Mouse (Mus musculus) E14TG2a.4 (cell line): ENCODE measurements at regions not wholly inside any gene's neighbourhood (a gene's known extent, or its start where the extent isn't known, plus 50 kb on each side); places are given as distances from the start of the nearest gene placed in this dataset.

Experiments
- H3K27me3 ChIP-seq: 2 replicates; pipeline ENCODE4 v1.6.1; 2014; ENCODE audit warnings: low read length, control low read depth; ENCODE audit not compliant: insufficient read depth
- H3K36me3 ChIP-seq: 2 replicates; pipeline ENCODE4 v1.6.1; 2014; ENCODE audit warnings: low read length, control low read depth; ENCODE audit not compliant: insufficient read depth
- H3K4me1 ChIP-seq: replicated peaks from 2 replicates; pipeline ENCODE4 v1.6.1; 2014; ENCODE audit warnings: low read depth, low read length, control low read depth
- H3K4me3 ChIP-seq: replicated peaks from 2 replicates; pipeline ENCODE4 v1.5.1; 2014; ENCODE audit warnings: mild to moderate bottlenecking, low read length
- H3K9me3 ChIP-seq: 2 replicates; pipeline ENCODE4 v1.6.1; 2014; ENCODE audit warnings: low read length, control low read depth
- CTCF ChIP-seq: conservative IDR thresholded peaks from 2 replicates; pipeline ENCODE4 v1.5.1; 2014; ENCODE audit warnings: low read length
- NANOG ChIP-seq: IDR thresholded peaks from 2 replicates; pipeline ENCODE4 v1.6.1; 2014; ENCODE audit warnings: borderline replicate concordance, low read length, mixed read lengths
- POU5F1 ChIP-seq: IDR thresholded peaks from 2 replicates; pipeline ENCODE4 v1.6.1; 2014; ENCODE audit warnings: low read length, borderline replicate concordance

- peaks cover 11% of the 10 kb centered on the region for H3K9me3 ChIP-seq
These were observed 65.1 kb upstream of the Zfp423 start for GRCm38 (mm10) chr8:88024496-88024895.

DNA sequence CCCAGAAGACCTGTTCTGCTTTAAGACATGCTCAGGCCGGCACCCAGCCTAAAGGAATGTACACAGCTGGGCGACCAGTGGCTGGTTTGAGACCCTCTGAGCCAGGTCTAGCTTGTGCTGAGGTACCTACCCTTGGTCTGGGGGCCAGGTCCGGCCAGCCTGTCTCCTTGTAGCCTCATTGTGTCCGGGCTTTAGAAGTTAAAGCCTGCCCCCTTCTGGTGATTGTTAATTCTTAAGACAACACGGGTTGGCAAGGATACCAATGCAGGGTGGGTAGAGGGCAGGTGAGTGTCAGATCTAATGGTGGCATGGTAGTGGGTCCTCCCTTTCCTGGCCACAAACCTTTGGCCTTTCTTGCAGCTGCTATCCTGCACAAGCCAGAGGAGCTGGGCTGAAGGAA, 64.0 kb upstream of the Zfp423 start:
- TF ChIP-seq CTCF: peak; percentile 24; the same call in 1 of the 2 replicates
- no peak for TF ChIP-seq POU5F1

More at GRCm38 (mm10) chr8:88024496-88024895, 65.1 kb upstream of the Zfp423 start:
- no peak overlapping the region for H3K4me3 ChIP-seq
- TF ChIP-seq POU5F1 (no peak), CTCF (no peak), NANOG (no peak)
- peaks cover 39% of the 10 kb centered on the region for H3K4me1 ChIP-seq
- peaks cover 19% of the 10 kb centered on the region for H3K27me3 ChIP-seq
- no peaks in the 10 kb centered on the region for H3K36me3 ChIP-seq

DNA sequence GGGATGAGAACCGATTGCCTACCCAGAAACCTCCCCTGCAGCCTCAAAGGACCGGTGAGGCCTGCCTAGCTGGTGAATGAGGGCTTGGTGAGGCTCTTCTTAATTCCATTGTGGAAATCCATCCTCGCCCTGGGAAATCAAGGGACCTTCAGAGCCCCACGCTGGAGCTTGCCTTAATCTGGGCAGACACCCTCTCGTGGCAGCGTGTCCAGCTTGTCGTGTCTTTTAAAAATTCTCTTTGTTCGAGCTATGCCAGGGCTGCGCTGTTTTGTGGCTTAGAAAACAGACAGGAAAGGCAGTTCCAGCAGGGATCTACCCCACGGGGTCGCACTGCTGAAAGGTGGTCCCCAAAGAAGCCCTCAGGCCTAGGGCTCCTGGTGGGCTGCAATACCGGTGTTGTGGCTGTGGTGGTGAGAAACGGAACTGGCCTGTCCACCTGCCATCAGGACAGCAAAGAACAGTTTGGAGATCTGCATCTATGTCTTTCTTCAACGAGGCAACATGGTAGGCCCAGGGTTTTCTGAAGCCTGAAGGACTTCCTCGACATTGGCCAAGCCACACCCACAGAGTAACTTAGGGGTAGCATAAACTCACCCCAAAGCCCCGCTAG, 63.5 kb upstream of the Zfp423 start:
- 0 out of 2 replicates have a peak, but pooled peaks cover 3% of the 10 kb centered on the region for H3K36me3 ChIP-seq

More for the DNA sequence above, 64.0 kb upstream of the Zfp423 start:
- H3K27me3 ChIP-seq: peaks cover 18% of the 10 kb centered on the region
- H3K9me3 ChIP-seq: peaks cover 12% of the 10 kb centered on the region
- H3K4me3 ChIP-seq: no peak overlapping the region; the same call in 1 of the 2 replicates
- no peaks in the 10 kb centered on the region for H3K36me3 ChIP-seq
- H3K4me1 ChIP-seq: peaks cover 49% of the 10 kb centered on the region

GRCm38 (mm10) chr8:88019243-88020115, 60.1 kb upstream of the Zfp423 start:
- TF ChIP-seq NANOG: peak; percentile 42; the same call in 1 of the 2 replicates
- no peak for TF ChIP-seq CTCF
- TF ChIP-seq POU5F1: no peak
- Histone ChIP-seq H3K27me3 (peaks cover 13% of the 10 kb centered on the region), H3K4me1 (peaks cover 62% of the 10 kb centered on the region), H3K4me3 (peak overlapping the region; percentile 32; the same call in 1 of the 2 replicates), H3K9me3 (peaks cover 9% of the 10 kb centered on the region), H3K36me3 (0 out of 2 replicates have a peak, but pooled peaks cover 3% of the 10 kb centered on the region)

More for the DNA sequence above, 63.5 kb upstream of the Zfp423 start:
- peaks cover 18% of the 10 kb centered on the region for H3K9me3 ChIP-seq
- H3K27me3 ChIP-seq: peaks cover 18% of the 10 kb centered on the region
- TF ChIP-seq NANOG (no peak), CTCF (no peak), POU5F1 (no peak)
- H3K4me1 ChIP-seq: peaks cover 49% of the 10 kb centered on the region
- no peak overlapping the region; the same call in 1 of the 2 replicates for H3K4me3 ChIP-seq

DNA sequence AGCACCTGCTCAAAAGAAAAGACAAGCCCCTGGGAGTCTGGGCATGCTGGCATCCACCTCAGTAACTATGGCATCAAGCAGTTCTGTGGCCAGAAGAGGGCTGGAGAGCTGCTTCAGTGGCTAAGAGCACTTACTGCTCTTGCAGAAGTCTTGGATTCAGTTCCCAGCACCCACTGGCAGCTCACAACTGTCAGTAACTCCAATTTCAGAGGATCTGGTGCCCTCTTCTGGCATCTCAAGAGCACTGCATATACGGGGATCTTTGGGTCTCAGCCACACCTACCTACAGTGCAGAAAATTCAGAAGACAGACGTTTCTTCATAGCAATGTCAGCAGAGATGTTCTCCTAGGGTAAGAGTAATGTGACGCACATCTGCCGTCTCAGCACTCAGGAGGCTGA, 59.1 kb upstream of the Zfp423 start:
- H3K4me1 ChIP-seq: peaks cover 63% of the 10 kb centered on the region
- H3K27me3 ChIP-seq: peaks cover 19% of the 10 kb centered on the region
- H3K9me3 ChIP-seq: peaks cover 9% of the 10 kb centered on the region
- TF ChIP-seq NANOG: no peak
- TF ChIP-seq CTCF: peak; percentile 41
- H3K36me3 ChIP-seq: 0 out of 2 replicates have a peak, but pooled peaks cover 3% of the 10 kb centered on the region
- no peak overlapping the region for H3K4me3 ChIP-seq

- Histone ChIP-seq H3K9me3 (no peaks in the 10 kb centered on the region), H3K4me3 (no peak overlapping the region), H3K27me3 (peaks cover 16% of the 10 kb centered on the region), H3K4me1 (peaks cover 50% of the 10 kb centered on the region), H3K36me3 (no peaks in the 10 kb centered on the region)
- TF ChIP-seq NANOG: no peak
- no peak for TF ChIP-seq POU5F1
- TF ChIP-seq CTCF: no peak
These were observed 52.9 kb upstream of the Zfp423 start for GRCm38 (mm10) chr8:88012177-88012825.

DNA sequence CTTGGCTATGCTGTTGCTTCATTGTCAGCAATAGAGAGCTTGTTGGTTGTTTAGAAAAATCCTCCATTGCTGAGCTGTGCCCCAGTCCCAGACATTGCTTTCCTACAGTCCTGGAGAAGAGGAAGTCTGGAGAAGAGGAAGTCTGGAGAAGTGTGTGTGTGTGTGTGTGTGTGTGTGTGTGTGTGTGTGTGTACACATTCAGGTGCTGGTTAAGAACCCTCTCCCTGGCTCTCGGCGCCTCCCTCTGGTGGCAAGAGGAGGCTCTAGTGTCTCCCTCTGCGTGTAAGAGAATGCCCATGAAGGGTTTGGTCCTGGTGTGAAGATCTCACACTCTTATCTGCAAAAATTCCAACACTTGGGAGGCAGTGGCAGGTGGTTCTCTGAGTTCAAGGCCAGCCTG, 51.2 kb upstream of the Zfp423 start:
- Histone ChIP-seq H3K4me1 (peaks cover 43% of the 10 kb centered on the region), H3K9me3 (no peaks in the 10 kb centered on the region), H3K27me3 (peaks cover 16% of the 10 kb centered on the region), H3K36me3 (no peaks in the 10 kb centered on the region), H3K4me3 (no peak overlapping the region)
- no peak for TF ChIP-seq POU5F1
- peak; percentile 26 for TF ChIP-seq CTCF

DNA sequence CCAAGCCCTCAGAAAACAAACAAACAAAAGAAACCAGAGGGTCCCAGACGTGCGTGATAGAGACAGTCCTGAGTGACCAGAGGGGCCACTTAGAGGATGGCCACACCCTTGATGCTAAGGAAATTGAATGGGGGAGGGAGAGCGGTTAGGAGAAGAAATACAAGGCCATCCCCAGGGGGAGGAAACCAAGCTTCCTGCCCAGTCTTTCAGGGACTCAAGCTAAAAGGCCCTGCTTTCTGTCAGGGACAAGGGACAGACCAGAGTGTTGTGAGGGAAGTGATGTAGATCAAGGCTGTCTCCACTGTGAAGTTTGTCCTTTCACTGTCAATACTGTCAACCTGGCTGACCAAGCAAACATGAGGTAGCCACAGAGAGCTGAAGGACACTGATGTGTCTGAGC, 50.5 kb upstream of the Zfp423 start:
- Histone ChIP-seq H3K27me3 (peaks cover 16% of the 10 kb centered on the region), H3K9me3 (no peaks in the 10 kb centered on the region), H3K4me1 (peaks cover 43% of the 10 kb centered on the region), H3K4me3 (0 out of 2 replicates have a peak overlapping the region, but pooled peaks have one; percentile 17), H3K36me3 (no peaks in the 10 kb centered on the region)
- no peak for TF ChIP-seq CTCF
- TF ChIP-seq POU5F1: no peak
- TF ChIP-seq NANOG: no peak
